Comparison of ENCODE assay signal across 11 mouse cellular contexts in genomic region chr13:97638457-97639088, GRCm38 (mm10).
DNase-seq lines count a peak whose midpoint lies in the region; ATAC-seq and TF ChIP-seq lines count a peak whose summit lies in the region.
"Had no signal": no experiment of that assay in that cellular context is flagged by ENCODE, and none has a peak within 500 bp of the region (broad histone marks: within the 10 kb centered on the region; RNA-seq: fewer than 3 reads in every experiment).

No protein-coding gene starts in this region.

- no peaks in the 10 kb centered on the region for H3K27me3 ChIP-seq in kidney, embryonic 14.5 days (ENCODE audit: control insufficient read depth, insufficient read depth, low read length)
- H3K27me3 ChIP-seq in CH12.LX (replicated peaks), result no peaks in the 10 kb centered on the region
- no peaks in the 10 kb centered on the region for H3K27me3 ChIP-seq in hindbrain, embryonic 14.5 days (ENCODE audit: control insufficient read depth, insufficient read depth, low read length)
- no peaks in the 10 kb centered on the region for H3K27me3 ChIP-seq in kidney, embryonic 15.5 days
- H3K27me3 ChIP-seq: intestine, embryonic 15.5 days; liver, embryonic 12.5 days had no signal

- no peak overlapping the region for H3K27ac ChIP-seq in kidney, embryonic 14.5 days (ENCODE audit: low read depth, low read length)
- no peak overlapping the region for H3K27ac ChIP-seq in CH12.LX (ENCODE audit: insufficient read depth, low read depth)
- peak overlapping the region; percentile 75 for H3K27ac ChIP-seq in hindbrain, embryonic 14.5 days
- H3K27ac ChIP-seq in kidney, embryonic 15.5 days, result no peak overlapping the region
- H3K27ac ChIP-seq: intestine, embryonic 15.5 days; liver, embryonic 12.5 days had no signal

- no peak overlapping the region for H3K4me2 ChIP-seq in kidney, embryonic 14.5 days (replicated peaks; ENCODE audit: low read depth, low read length)
- H3K4me2 ChIP-seq in CH12.LX (ENCODE audit: insufficient read depth, low read depth, poor library complexity, severe bottlenecking), result no peak overlapping the region
- H3K4me2 ChIP-seq in hindbrain, embryonic 14.5 days (replicated peaks), result no peak overlapping the region
- H3K4me2 ChIP-seq in kidney, embryonic 15.5 days, result no peak overlapping the region
- H3K4me2 ChIP-seq: intestine, embryonic 15.5 days; liver, embryonic 12.5 days had no signal

- H3K9me3 ChIP-seq in kidney, embryonic 14.5 days (ENCODE audit: control insufficient read depth, low read length), result no peaks in the 10 kb centered on the region
- peaks cover 39% of the 10 kb centered on the region for H3K9me3 ChIP-seq in CH12.LX (replicated peaks; ENCODE audit: low read length)
- peaks cover 9% of the 10 kb centered on the region; the same call in 1 of the 2 replicates for H3K9me3 ChIP-seq in hindbrain, embryonic 14.5 days (ENCODE audit: control insufficient read depth, low read length)
- H3K9me3 ChIP-seq in kidney, embryonic 15.5 days (replicated peaks), result no peaks in the 10 kb centered on the region
- H3K9me3 ChIP-seq: intestine, embryonic 15.5 days; liver, embryonic 12.5 days had no signal

- peak overlapping the region; percentile 18; the same call in 1 of the 2 replicates for H3K9ac ChIP-seq in kidney, embryonic 14.5 days (ENCODE audit: low read depth, low read length)
- no peak overlapping the region for H3K9ac ChIP-seq in CH12.LX (ENCODE audit: insufficient read depth, low read depth)
- no peak overlapping the region for H3K9ac ChIP-seq in hindbrain, embryonic 14.5 days
- no peak overlapping the region for H3K9ac ChIP-seq in kidney, embryonic 15.5 days
- H3K9ac ChIP-seq: intestine, embryonic 15.5 days; liver, embryonic 12.5 days had no signal

- TF ChIP-seq POLR2A in CH12.LX (IDR thresholded peaks at IDR 0.05; ENCODE audit: low read depth, low read length), result no peak
- TF ChIP-seq POLR2A in brain, embryonic 14.5 days (IDR thresholded peaks at IDR 0.05; ENCODE audit: borderline replicate concordance, extremely low read depth, insufficient read depth, insufficient read length, poor library complexity, severe bottlenecking), result no peak

- no peaks in the 10 kb centered on the region for H3K36me3 ChIP-seq in kidney, embryonic 14.5 days (ENCODE audit: control insufficient read depth, insufficient read depth, low read length)
- H3K36me3 ChIP-seq in CH12.LX (replicated peaks in 1 of 2; ENCODE audit: control insufficient read depth in 1 of 2, insufficient read depth in 1 of 2, low read length in 1 of 2), result no peaks in the 10 kb centered on the region
- no peaks in the 10 kb centered on the region for H3K36me3 ChIP-seq in hindbrain, embryonic 14.5 days (replicated peaks; ENCODE audit: control insufficient read depth, insufficient read depth)
- no peaks in the 10 kb centered on the region for H3K36me3 ChIP-seq in kidney, embryonic 15.5 days
- H3K36me3 ChIP-seq: intestine, embryonic 15.5 days; liver, embryonic 12.5 days had no signal

- TF ChIP-seq CTCF in CH12.LX (conservative IDR thresholded peaks at IDR 0.05 in 1 of 2, IDR thresholded peaks at IDR 0.05 in 1 of 2; ENCODE audit: low read depth in 2 of 2, low read length in 2 of 2), result no peak
- TF ChIP-seq CTCF in brain, embryonic 14.5 days (IDR thresholded peaks at IDR 0.05; ENCODE audit: borderline replicate concordance, extremely low read depth, insufficient read depth, insufficient read length), result no peak

- no peak for ATAC-seq in kidney, embryonic 14.5 days (ENCODE audit: low FRiP score, low TSS enrichment)
- peak; percentile 70; the same call in 1 of the 2 replicates for ATAC-seq in hindbrain, embryonic 14.5 days (ENCODE audit: low FRiP score)
- ATAC-seq in kidney, embryonic 15.5 days (replicated peaks; ENCODE audit: low FRiP score), result no peak
- ATAC-seq: intestine, embryonic 15.5 days; liver, embryonic 12.5 days had no signal

- dilution Hi-C loops in CH12.LX (cut with MboI; ENCODE audit: extremely low pct_ligation_motif_present, extremely low pct_unique_long_range_greater_than_20kb, low sequenced_read_pairs), result no loop called here

- no peak for TF ChIP-seq RAD21 in CH12.LX (IDR thresholded peaks at IDR 0.05; ENCODE audit: low read depth, low read length)

- H3K79me2 ChIP-seq in CH12.LX (replicated peaks; ENCODE audit: control insufficient read depth, extremely low read depth, insufficient read depth, poor library complexity, severe bottlenecking), result no peaks in the 10 kb centered on the region

- no peak for TF ChIP-seq EP300 in CH12.LX (IDR thresholded peaks at IDR 0.05; ENCODE audit: low read length)

- no peak for DNase-seq in kidney, postnatal 4 days
- peak; percentile 28 for DNase-seq in CH12.LX (ENCODE audit: extremely low read depth)
- peak; percentile 89 for DNase-seq in brain, embryonic 14.5 days (ENCODE audit: low read depth)
- peak; percentile 40 for DNase-seq in hindbrain, embryonic 14.5 days (ENCODE audit: low spot score)
- DNase-seq in thymus, postnatal 4 days, result no peak
- no peak for DNase-seq in right cerebral cortex, postnatal 25 days
- DNase-seq: right cerebral cortex, postnatal 4 days had no signal

- no peak overlapping the region for H3K4me3 ChIP-seq in kidney, embryonic 14.5 days (ENCODE audit: low read length)
- no peak overlapping the region for H3K4me3 ChIP-seq in CH12.LX (replicated peaks in 1 of 3; ENCODE audit: low read depth in 2 of 3, low read length in 2 of 3, poor library complexity in 1 of 3)
- H3K4me3 ChIP-seq in hindbrain, embryonic 14.5 days (replicated peaks; ENCODE audit: low read length), result no peak overlapping the region
- no peak overlapping the region for H3K4me3 ChIP-seq in kidney, embryonic 15.5 days (replicated peaks)
- H3K4me3 ChIP-seq: intestine, embryonic 15.5 days; liver, embryonic 12.5 days had no signal

- no peaks in the 10 kb centered on the region for H3K4me1 ChIP-seq in kidney, embryonic 14.5 days (ENCODE audit: control insufficient read depth, insufficient read depth, low read length)
- H3K4me1 ChIP-seq in CH12.LX (ENCODE audit: control insufficient read depth in 1 of 2, insufficient read depth in 2 of 2), result no peaks in the 10 kb centered on the region
- H3K4me1 ChIP-seq in hindbrain, embryonic 14.5 days (replicated peaks; ENCODE audit: control insufficient read depth, insufficient read depth, low read length), result peaks cover 4% of the 10 kb centered on the region; the same call in 1 of the 2 replicates
- 0 out of 2 replicates have a peak, but pooled peaks cover 2% of the 10 kb centered on the region for H3K4me1 ChIP-seq in kidney, embryonic 15.5 days
- H3K4me1 ChIP-seq: intestine, embryonic 15.5 days had no signal

- in situ Hi-C loops in CH12.LX (cut with MboI; ENCODE audit: low pct_ligation_motif_present, low pct_unique_long_range_greater_than_20kb, low sequenced_read_pairs), result loop anchor here (25.0 kb wide), 1 partner anchor 299 kb away; no protein-coding TSS in a partner anchor

- 75% methylated on average over 5 of the region's 5 CpGs for WGBS in kidney, embryonic 14.5 days
- 42% methylated on average over 5 of the region's 5 CpGs for WGBS in hindbrain, embryonic 14.5 days
- 73% methylated on average over 5 of the region's 5 CpGs for WGBS in kidney, embryonic 15.5 days

TF ChIP-seq in CH12.LX, 34 proteins besides CTCF, POLR2A, EP300 and RAD21:
- no peak for TF ChIP-seq USF1 (IDR thresholded peaks at IDR 0.05; ENCODE audit: low read depth, low read length)
- no peak for TF ChIP-seq RCOR1 (conservative IDR thresholded peaks at IDR 0.05; ENCODE audit: low read depth, low read length)
- TF ChIP-seq HCFC1 (IDR thresholded peaks at IDR 0.05; ENCODE audit: low read depth, low read length), result no peak
- TF ChIP-seq ZNF384 (IDR thresholded peaks at IDR 0.05; ENCODE audit: low read depth, low read length), result no peak
- TF ChIP-seq ZKSCAN1 (IDR thresholded peaks at IDR 0.05; ENCODE audit: borderline replicate concordance, low read depth, low read length), result no peak
- TF ChIP-seq PAX5 (IDR thresholded peaks at IDR 0.05; ENCODE audit: low read length), result no peak
- TF ChIP-seq SMC3 (IDR thresholded peaks at IDR 0.05; ENCODE audit: low read depth, low read length), result no peak
- TF ChIP-seq NELFE (IDR thresholded peaks at IDR 0.05; ENCODE audit: low read depth, low read length), result no peak
- TF ChIP-seq MAX (IDR thresholded peaks at IDR 0.05; ENCODE audit: low read length), result no peak
- TF ChIP-seq NRF1 (IDR thresholded peaks at IDR 0.05; ENCODE audit: low read depth, low read length), result no peak
- TF ChIP-seq ETS1 (conservative IDR thresholded peaks at IDR 0.05; ENCODE audit: low read depth, low read length), result no peak
- TF ChIP-seq MAFK (IDR thresholded peaks at IDR 0.05; ENCODE audit: insufficient replicate concordance, low read length), result no peak
- no peak for TF ChIP-seq JUN (IDR thresholded peaks at IDR 0.05; ENCODE audit: insufficient read depth, low read depth, low read length)
TF ChIP-seq in CH12.LX: peak in this region for 0.

Comparison
In these comparisons a context has a peak if more than half of its experiments do, and no peak if none do; other contexts are left out.
1. DNase-seq: peak in CH12.LX (single experiment), brain, embryonic 14.5 days (single experiment) and hindbrain, embryonic 14.5 days (single experiment); none in kidney, postnatal 4 days (0 of 2), thymus, postnatal 4 days (single experiment) and right cerebral cortex, postnatal 25 days (single experiment).